Mouse (Mus musculus) limb, embryonic 10.5 days (tissue): Measurements from ENCODE around the gene Tmem214. TPM values are rescaled to one million over a fixed set of nuclear protein-coding genes. Genes with fewer than 3 reads are reported as not detected.

Source experiments
- DNase-seq: peaks from one replicate; pipeline ENCODE4 v3.0.0-alpha.2; 2017; ENCODE audit warnings: low spot score
- H3K27ac ChIP-seq: fragments of 300-500 bp; sonication (generic); 2 replicates; pipeline ENCODE4 v1.5.1; 2016; ENCODE audit warnings: mild to moderate bottlenecking
- H3K27me3 ChIP-seq: fragments of 300-500 bp; sonication (generic); 2 replicates; pipeline ENCODE4 v1.6.1; 2016; ENCODE audit warnings: low read depth, mild to moderate bottlenecking; ENCODE audit not compliant: poor library complexity, severe bottlenecking
- H3K36me3 ChIP-seq: fragments of 300-500 bp; sonication (generic); 2 replicates; pipeline ENCODE4 v1.6.1; 2016; ENCODE audit warnings: mild to moderate bottlenecking, moderate library complexity
- H3K4me1 ChIP-seq: fragments of 300-500 bp; sonication (generic); 2 replicates; pipeline ENCODE4 v1.6.1; 2016
- H3K4me3 ChIP-seq: fragments of 300-500 bp; sonication (generic); 2 replicates; pipeline ENCODE4 v1.5.1; 2016; ENCODE audit warnings: mild to moderate bottlenecking, moderate library complexity
- H3K9me3 ChIP-seq: fragments of 300-500 bp; sonication (generic); replicated peaks from 2 replicates; pipeline ENCODE4 v1.6.1; 2016; ENCODE audit warnings: mild to moderate bottlenecking
- WGBS: fragments of 180-500 bp; shearing (Covaris S2); methylation state at CpG from one replicate; pipeline ENCODE4 v1.1.7; 2016; 5-methylcytosine and 5-hydroxymethylcytosine counted together
- polyA plus RNA-seq: library from polyadenylated mRNA; unstranded; fragments of >200 nt; fragmentation: Nextera tagmentation; extraction: Ambion mirVana; gene quantifications from 2 replicates; pipeline ENCODE4 v1.2.1, GENCODE M21; 2016

The Tmem214 gene
- polyA plus RNA-seq, 1 experiment from 2014 or later: 82.4 TPM

DNA sequence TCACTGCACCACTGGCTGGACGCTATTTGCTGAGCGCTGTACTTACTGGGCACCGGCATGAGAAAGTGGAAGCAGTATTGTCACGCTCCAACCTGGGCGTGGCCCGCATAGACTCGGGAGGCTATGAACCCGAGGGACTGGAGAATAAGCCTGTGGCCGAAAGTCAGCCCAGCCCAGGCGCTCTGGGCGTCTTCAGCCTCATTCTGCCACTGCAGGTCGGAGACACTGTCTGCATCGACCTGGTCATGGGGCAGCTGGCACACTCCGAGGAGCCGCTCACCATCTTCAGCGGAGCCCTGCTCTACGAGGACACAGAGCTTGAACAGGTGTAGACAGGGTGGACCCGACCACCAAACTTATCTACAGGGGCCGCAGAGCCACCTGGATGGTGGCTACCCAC, 52.8 kb downstream of the Tmem214 start:
- peak overlapping the region; percentile 36; the same call in 1 of the 2 replicates for H3K27ac ChIP-seq
- no peak for DNase-seq
- WGBS: 67% methylated on average over 19 of the region's 19 CpGs
- H3K27me3 ChIP-seq: no peaks in the 10 kb centered on the region
- H3K4me3 ChIP-seq: peak overlapping the region; percentile 59; the same call in 1 of the 2 replicates
- H3K36me3 ChIP-seq: peaks cover 51% of the 10 kb centered on the region
- H3K9me3 ChIP-seq: no peaks in the 10 kb centered on the region
- H3K4me1 ChIP-seq: peaks cover 69% of the 10 kb centered on the region

GRCm38 (mm10) chr5:30921256-30922033, 53.6 kb downstream of the Tmem214 start, which contains the start of gene Khk:
Gene Khk (plus strand): TSS chr5:30921431.
- H3K27me3 ChIP-seq: no peaks in the 10 kb centered on the region
- H3K27ac ChIP-seq: peak within 1 kb of the TSS; percentile 83
- H3K36me3 ChIP-seq: peaks cover 48% of the 10 kb centered on the region
- H3K4me3 ChIP-seq: peak within 1 kb of the TSS; percentile 59
- WGBS: 1% methylated on average over 39 of the region's 40 CpGs
- no peaks in the 10 kb centered on the region for H3K9me3 ChIP-seq
- peak; percentile 99 for DNase-seq
- peaks cover 61% of the 10 kb centered on the region for H3K4me1 ChIP-seq

GRCm38 (mm10) chr5:30922581-30923041, 54.8 kb downstream of the Tmem214 start:
- H3K4me3 ChIP-seq: peak overlapping the region; percentile 59
- no peak for DNase-seq
- WGBS: 76% methylated on average over 10 of the region's 10 CpGs
- peak overlapping the region; percentile 83 for H3K27ac ChIP-seq
- H3K4me1 ChIP-seq: peaks cover 49% of the 10 kb centered on the region
- peaks cover 36% of the 10 kb centered on the region for H3K36me3 ChIP-seq
- H3K27me3 ChIP-seq: no peaks in the 10 kb centered on the region
- H3K9me3 ChIP-seq: no peaks in the 10 kb centered on the region

- DNase-seq: no peak
- no peaks in the 10 kb centered on the region for H3K27me3 ChIP-seq
- no peaks in the 10 kb centered on the region for H3K9me3 ChIP-seq
- no peak overlapping the region for H3K4me3 ChIP-seq
- peaks cover 44% of the 10 kb centered on the region for H3K4me1 ChIP-seq
- H3K27ac ChIP-seq: no peak overlapping the region
- 88% methylated on average over 6 of the region's 6 CpGs for WGBS
- peaks cover 31% of the 10 kb centered on the region for H3K36me3 ChIP-seq
Measured at GRCm38 (mm10) chr5:30923119-30923518, 55.3 kb downstream of the Tmem214 start.

DNA sequence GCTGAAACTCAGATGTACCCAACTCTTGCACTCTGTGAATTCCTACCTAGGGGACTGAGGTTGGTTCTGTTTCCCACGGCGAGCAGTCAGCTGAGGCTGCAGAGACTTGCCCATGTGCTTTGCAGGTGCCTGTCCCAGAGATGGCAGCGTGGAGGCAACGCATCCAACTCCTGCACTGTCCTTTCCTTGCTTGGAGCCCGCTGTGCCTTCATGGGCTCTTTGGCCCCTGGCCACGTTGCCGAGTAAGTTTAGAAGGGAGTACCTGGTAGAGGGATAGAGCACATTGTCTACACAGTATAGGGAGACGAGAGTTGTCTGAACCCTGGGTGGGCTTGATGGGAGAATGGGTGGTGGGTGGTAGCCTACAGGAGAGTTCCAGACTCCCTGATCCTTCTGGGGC, 56.8 kb downstream of the Tmem214 start:
- DNase-seq: no peak
- H3K27me3 ChIP-seq: no peaks in the 10 kb centered on the region
- H3K4me1 ChIP-seq: peaks cover 33% of the 10 kb centered on the region
- 84% methylated on average over 8 of the region's 8 CpGs for WGBS
- no peak overlapping the region for H3K27ac ChIP-seq
- peaks cover 16% of the 10 kb centered on the region for H3K36me3 ChIP-seq
- H3K4me3 ChIP-seq: no peak overlapping the region
- no peaks in the 10 kb centered on the region for H3K9me3 ChIP-seq

- Histone ChIP-seq H3K27ac (no peak overlapping the region), H3K9me3 (no peaks in the 10 kb centered on the region), H3K27me3 (no peaks in the 10 kb centered on the region), H3K4me1 (peaks cover 29% of the 10 kb centered on the region), H3K4me3 (no peak overlapping the region), H3K36me3 (peaks cover 10% of the 10 kb centered on the region)
- WGBS: 90% methylated on average over 5 of the region's 5 CpGs
- no peak for DNase-seq
Measured at GRCm38 (mm10) chr5:30925217-30925616, 57.4 kb downstream of the Tmem214 start.

GRCm38 (mm10) chr5:30926073-30926472, 58.3 kb downstream of the Tmem214 start:
- no peak overlapping the region for H3K4me3 ChIP-seq

DNA sequence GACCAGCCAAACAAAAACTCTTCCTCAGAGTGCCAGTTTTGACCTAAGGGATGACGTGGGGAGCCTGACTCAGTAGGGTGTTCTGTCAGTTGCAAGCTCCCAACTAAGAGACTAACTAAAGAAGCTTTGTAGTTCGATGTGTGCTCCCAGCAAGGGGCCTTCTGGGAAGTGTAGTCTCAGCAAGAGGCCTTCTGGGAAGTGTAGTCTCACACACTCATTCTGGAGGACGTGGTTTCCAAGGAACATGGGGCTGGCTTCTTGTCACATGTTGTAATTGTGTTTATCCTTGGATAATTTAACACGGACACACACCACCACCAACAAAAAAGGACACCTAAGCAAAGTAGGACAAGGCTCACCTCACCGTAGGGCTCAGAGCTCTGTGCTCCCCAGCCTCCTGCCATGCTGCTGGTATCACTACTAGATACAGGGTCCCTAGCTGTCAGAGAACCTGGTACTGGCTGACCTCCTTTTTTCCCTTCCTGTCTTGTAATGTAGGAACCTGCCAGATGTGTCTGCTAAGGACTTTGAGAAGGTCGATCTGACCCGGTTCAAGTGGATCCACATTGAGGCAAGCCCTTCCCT, 60.2 kb downstream of the Tmem214 start:
- DNase-seq: no peak
- Histone ChIP-seq H3K27me3 (no peaks in the 10 kb centered on the region), H3K36me3 (no peaks in the 10 kb centered on the region), H3K4me3 (0 out of 2 replicates have a peak overlapping the region, but pooled peaks have one; percentile 23), H3K9me3 (no peaks in the 10 kb centered on the region), H3K4me1 (peaks cover 1% of the 10 kb centered on the region), H3K27ac (no peak overlapping the region)
- 49% methylated on average over 7 of the region's 7 CpGs for WGBS

More at GRCm38 (mm10) chr5:30926073-30926472, 58.3 kb downstream of the Tmem214 start:
- peaks cover 2% of the 10 kb centered on the region for H3K36me3 ChIP-seq
- WGBS: 88% methylated on average over 2 of the region's 2 CpGs
- H3K27me3 ChIP-seq: no peaks in the 10 kb centered on the region
- H3K27ac ChIP-seq: no peak overlapping the region
- no peaks in the 10 kb centered on the region for H3K9me3 ChIP-seq
- H3K4me1 ChIP-seq: peaks cover 21% of the 10 kb centered on the region
- DNase-seq: no peak

Other genes with a start within 250 kb of the Tmem214 start
- gene Slc35f6, start 220.1 kb upstream of the Tmem214 start, polyA plus RNA-seq: 20.9 and 22.3 TPM in 2 replicates
- 508 and 523 TPM in 2 replicates for gene Cenpa, start 201.2 kb upstream of the Tmem214 start, polyA plus RNA-seq
- gene Dpysl5, start 156.4 kb upstream of the Tmem214 start, polyA plus RNA-seq: 4.3 and 4.9 TPM in 2 replicates
- gene Mapre3, start 53.4 kb upstream of the Tmem214 start, polyA plus RNA-seq: 12.2 and 17.0 TPM in 2 replicates
- 20.4 and 29.9 TPM in 2 replicates for gene Agbl5, start 20.7 kb downstream of the Tmem214 start, polyA plus RNA-seq
- gene Ost4, start 39.8 kb downstream of the Tmem214 start, polyA plus RNA-seq: 403 and 414 TPM in 2 replicates
- 202 and 241 TPM in 2 replicates for gene Emilin1, start 45.4 kb downstream of the Tmem214 start, polyA plus RNA-seq
- 7.1 and 7.8 TPM in 2 replicates for gene Khk, start 53.4 kb downstream of the Tmem214 start, polyA plus RNA-seq
- 1.0 and 2.5 TPM in 2 replicates for gene Cgref1, start 77.6 kb downstream of the Tmem214 start, polyA plus RNA-seq
- 139 and 142 TPM in 2 replicates for gene Preb, start 92.3 kb downstream of the Tmem214 start, polyA plus RNA-seq
- gene Tcf23, start 100.7 kb downstream of the Tmem214 start, polyA plus RNA-seq: not detected in 2 replicates
- gene Atraid, start 180.3 kb downstream of the Tmem214 start, polyA plus RNA-seq: 51.8 and 69.7 TPM in 2 replicates
- gene Slc5a6, start 180.9 kb downstream of the Tmem214 start, polyA plus RNA-seq: 10.4 and 10.8 TPM in 2 replicates
- gene Cad, start 186.8 kb downstream of the Tmem214 start, polyA plus RNA-seq: 63.1 and 71.3 TPM in 2 replicates
- gene Dnajc5g, start 238.3 kb downstream of the Tmem214 start, polyA plus RNA-seq: not detected in 2 replicates
- gene Slc30a3, start 240.2 kb downstream of the Tmem214 start, polyA plus RNA-seq: 0.24 and 0.26 TPM in 2 replicates
- 0.23 TPM in 1 of 2 replicates, not detected in the other for gene Trim54, start 248.7 kb downstream of the Tmem214 start, polyA plus RNA-seq